Mouse (Mus musculus): Measurements from ENCODE around the gene Slc16a2.

GRCm38 (mm10) chrX:103821195-103821831 is 470 bp downstream of the Slc16a2 start:
- TF ChIP-seq CTCF (IDR thresholded peaks at IDR 0.05; ENCODE audit: borderline replicate concordance, insufficient read depth, low read depth, low read length), result no peak
- TF ChIP-seq POLR2A (IDR thresholded peaks at IDR 0.05; ENCODE audit: borderline replicate concordance, insufficient read depth, low read length), result no peak

All from cerebellum, adult 2 months (tissue).